Mouse (Mus musculus) fibroblast of lung, adult 2 months (primary cell): ENCODE results near the gene Dlgap1.

Experiments
- DNase-seq: peaks from one replicate; pipeline ENCODE4 v3.0.0-alpha.2; 2011; ENCODE audit warnings: low read depth

The Dlgap1 gene

GRCm38 (mm10) chr17:70755669-70756263 is 786.9 kb downstream of the Dlgap1 start:
- no peak for DNase-seq

- DNase-seq = no peak
These were observed 793.1 kb downstream of the Dlgap1 start for GRCm38 (mm10) chr17:70762001-70762400.

- no peak for DNase-seq
These were observed 793.8 kb downstream of the Dlgap1 start for GRCm38 (mm10) chr17:70762634-70763033.

- no peak for DNase-seq
These were observed 796.5 kb downstream of the Dlgap1 start for GRCm38 (mm10) chr17:70765337-70765736.

- DNase-seq = no peak
These were observed 797.1 kb downstream of the Dlgap1 start for GRCm38 (mm10) chr17:70765976-70766375.

- no peak for DNase-seq
These were observed 803.4 kb downstream of the Dlgap1 start for GRCm38 (mm10) chr17:70772120-70772899.

- DNase-seq = no peak
These were observed 810.9 kb downstream of the Dlgap1 start for GRCm38 (mm10) chr17:70779770-70780169.

- no peak for DNase-seq
These were observed 812.1 kb downstream of the Dlgap1 start for GRCm38 (mm10) chr17:70780726-70781689.

GRCm38 (mm10) chr17:70783273-70783672 is 814.4 kb downstream of the Dlgap1 start:
- no peak for DNase-seq

GRCm38 (mm10) chr17:70787366-70787765 is 818.5 kb downstream of the Dlgap1 start:
- no peak for DNase-seq

GRCm38 (mm10) chr17:70790801-70791200 is 821.9 kb downstream of the Dlgap1 start:
- DNase-seq = no peak

- DNase-seq = no peak
These were observed 822.9 kb downstream of the Dlgap1 start for GRCm38 (mm10) chr17:70791596-70792275.

- peak; percentile 70 for DNase-seq
These were observed 825.4 kb downstream of the Dlgap1 start for GRCm38 (mm10) chr17:70794291-70794690.

GRCm38 (mm10) chr17:70794722-70795121 is 825.8 kb downstream of the Dlgap1 start:
- no peak for DNase-seq

- DNase-seq = no peak
These were observed 826.3 kb downstream of the Dlgap1 start for GRCm38 (mm10) chr17:70795196-70795595.

GRCm38 (mm10) chr17:70796940-70797772 is 828.3 kb downstream of the Dlgap1 start:
- DNase-seq = no peak

- DNase-seq = no peak
These were observed 828.8 kb downstream of the Dlgap1 start for GRCm38 (mm10) chr17:70797773-70798045.

- DNase-seq = no peak
These were observed 830.4 kb downstream of the Dlgap1 start for GRCm38 (mm10) chr17:70799266-70799665.

- no peak for DNase-seq
These were observed 833.1 kb downstream of the Dlgap1 start for GRCm38 (mm10) chr17:70802022-70802421.

GRCm38 (mm10) chr17:70805866-70806265 is 837.0 kb downstream of the Dlgap1 start:
- DNase-seq = no peak

- DNase-seq = no peak
These were observed 837.7 kb downstream of the Dlgap1 start for GRCm38 (mm10) chr17:70806600-70806999.
